Mouse (Mus musculus) neural tube, embryonic 11.5 days (tissue): ENCODE results near the gene Plekhh3. TPM values are rescaled to one million over a fixed set of nuclear protein-coding genes. Genes with fewer than 3 reads are reported as not detected.

Experiments
- ATAC-seq: fragments of 200-750 bp; cut with Nextera tagmentation; 2 replicates; pipeline ENCODE4 v1.8.0; 2017; ENCODE audit warnings: moderate number of reproducible peaks, mild to moderate bottlenecking, moderate TSS enrichment, moderate library complexity; ENCODE audit not compliant: insufficient read depth, low FRiP score, low TSS enrichment
- DNase-seq: peaks from one replicate; pipeline ENCODE4 v3.0.0-alpha.2; 2015; ENCODE audit warnings: low spot score
- H3K27ac ChIP-seq: fragments of 300-500 bp; sonication (generic); 2 replicates; pipeline ENCODE4 v1.5.1; 2014; ENCODE audit warnings: low read depth, mild to moderate bottlenecking, low read length
- H3K27me3 ChIP-seq: fragments of 300-500 bp; sonication (generic); 2 replicates; pipeline ENCODE4 v1.6.1; 2014; ENCODE audit warnings: mild to moderate bottlenecking, low read length, mixed read lengths; ENCODE audit not compliant: control insufficient read depth, insufficient read depth
- H3K36me3 ChIP-seq: fragments of 300-500 bp; sonication (generic); 2 replicates; pipeline ENCODE4 v1.6.1; 2014; ENCODE audit warnings: mild to moderate bottlenecking, low read length, moderate library complexity, mixed read lengths; ENCODE audit not compliant: control insufficient read depth, insufficient read depth
- H3K4me1 ChIP-seq: fragments of 300-500 bp; sonication (generic); 2 replicates; pipeline ENCODE4 v1.6.1; 2014; ENCODE audit warnings: low read length, mixed read lengths; ENCODE audit not compliant: control insufficient read depth, insufficient read depth
- H3K4me2 ChIP-seq: fragments of 300-500 bp; sonication (generic); 2 replicates; pipeline ENCODE4 v1.6.1; 2014; ENCODE audit warnings: low read depth, mild to moderate bottlenecking, moderate library complexity
- H3K4me3 ChIP-seq: fragments of 300-500 bp; sonication (generic); 2 replicates; pipeline ENCODE4 v1.5.1; 2014; ENCODE audit warnings: low read depth, low read length
- H3K9ac ChIP-seq: fragments of 300-500 bp; sonication (generic); 2 replicates; pipeline ENCODE4 v1.6.1; 2014; ENCODE audit warnings: mild to moderate bottlenecking, low read length
- H3K9me3 ChIP-seq: fragments of 300-500 bp; sonication (generic); 2 replicates; pipeline ENCODE4 v1.6.1; 2016; ENCODE audit warnings: low read length; ENCODE audit not compliant: control insufficient read depth
- WGBS: fragments of 180-500 bp; shearing (Covaris S2); extraction: QIAGEN DNeasy Blood & Tissue Kit; methylation state at CpG from one replicate; pipeline ENCODE4 v1.1.7; 2014; 5-methylcytosine and 5-hydroxymethylcytosine counted together
- polyA plus RNA-seq: library from polyadenylated mRNA; unstranded; fragments of >200 nt; fragmentation: Nextera tagmentation; extraction: Ambion mirVana; gene quantifications from 2 replicates; pipeline ENCODE4 v1.2.1, GENCODE M21; 2014

Gene Plekhh3
- polyA plus RNA-seq, 1 experiment from 2014 or later, result 11.8 TPM

GRCm38 (mm10) chr11:101180846-101181740, 9.9 kb upstream of the Plekhh3 start:
- Histone ChIP-seq H3K4me3 (no peak overlapping the region), H3K9ac (no peak overlapping the region), H3K27ac (no peak overlapping the region), H3K4me1 (no peaks in the 10 kb centered on the region), H3K27me3 (peaks cover 27% of the 10 kb centered on the region), H3K4me2 (no peak overlapping the region), H3K9me3 (no peaks in the 10 kb centered on the region), H3K36me3 (no peaks in the 10 kb centered on the region)
- DNase-seq (peak; percentile 75), ATAC-seq (no peak)
- WGBS, result 45% methylated on average over 10 of the region's 10 CpGs

- Histone ChIP-seq H3K9me3 (no peaks in the 10 kb centered on the region), H3K4me2 (no peak overlapping the region), H3K36me3 (no peaks in the 10 kb centered on the region), H3K27me3 (peaks cover 31% of the 10 kb centered on the region), H3K27ac (no peak overlapping the region), H3K4me1 (no peaks in the 10 kb centered on the region), H3K4me3 (no peak overlapping the region), H3K9ac (no peak overlapping the region)
- WGBS, result 75% methylated on average over 17 of the region's 17 CpGs
- ATAC-seq (no peak), DNase-seq (no peak)
Measured at GRCm38 (mm10) chr11:101180261-101180660, 9.1 kb upstream of the Plekhh3 start.

GRCm38 (mm10) chr11:101179306-101179705, 8.2 kb upstream of the Plekhh3 start:
- peaks cover 2% of the 10 kb centered on the region; the same call in 1 of the 2 replicates for H3K4me1 ChIP-seq
- no peak overlapping the region for H3K4me3 ChIP-seq
- H3K9ac ChIP-seq, result no peak overlapping the region
- H3K27ac ChIP-seq, result no peak overlapping the region
- ATAC-seq, result no peak
- peaks cover 41% of the 10 kb centered on the region for H3K27me3 ChIP-seq
- H3K4me2 ChIP-seq, result no peak overlapping the region
- H3K9me3 ChIP-seq, result no peaks in the 10 kb centered on the region
- H3K36me3 ChIP-seq, result no peaks in the 10 kb centered on the region
- WGBS, result 85% methylated on average over 15 of the region's 15 CpGs
- no peak for DNase-seq

DNA sequence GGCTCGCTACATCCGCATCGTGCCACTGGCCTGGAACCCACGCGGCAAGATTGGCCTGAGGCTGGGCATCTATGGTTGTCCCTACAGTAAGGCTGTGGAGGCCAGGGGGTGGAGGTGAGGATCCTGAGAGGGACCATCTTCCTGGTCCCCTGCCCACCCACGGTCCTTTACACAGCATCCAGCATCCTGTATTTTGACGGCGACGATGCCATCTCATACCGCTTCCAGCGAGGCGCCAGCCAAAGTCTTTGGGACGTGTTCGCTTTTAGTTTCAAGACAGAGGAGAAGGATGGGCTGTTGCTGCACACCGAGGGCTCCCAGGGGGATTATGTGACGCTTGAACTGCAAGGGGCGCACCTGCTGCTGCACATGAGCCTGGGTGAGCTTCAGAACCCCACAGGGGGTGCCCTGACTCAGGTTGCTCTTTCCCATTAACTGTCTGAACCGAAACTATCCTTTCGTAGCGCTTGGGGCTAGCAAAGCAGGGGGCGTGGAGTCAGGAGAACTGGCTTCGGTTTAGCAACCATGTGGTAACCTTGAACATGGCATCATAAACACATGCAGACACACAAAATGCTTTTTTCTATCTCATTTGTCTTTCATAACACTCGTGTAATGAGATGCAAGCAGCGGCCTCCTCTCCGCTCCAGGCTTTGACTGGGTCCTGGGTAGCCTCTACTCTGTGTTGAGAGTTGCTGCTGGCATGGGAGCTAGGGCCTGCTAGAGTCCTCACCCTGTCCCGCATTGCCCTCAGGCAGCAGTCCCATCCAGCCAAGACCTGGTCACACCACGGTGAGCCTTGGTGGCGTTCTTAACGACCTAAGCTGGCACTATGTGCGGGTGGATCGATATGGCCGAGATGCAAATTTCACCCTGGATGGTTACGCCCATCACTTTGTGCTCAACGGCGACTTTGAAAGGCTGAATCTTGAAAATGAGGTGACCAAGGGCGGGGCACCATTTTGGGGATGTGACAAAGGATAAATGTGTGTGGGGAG, 7.2 kb upstream of the Plekhh3 start:
- 51% methylated on average over 36 of the region's 36 CpGs for WGBS
- no peak overlapping the region for H3K4me3 ChIP-seq
- ATAC-seq (no peak), DNase-seq (no peak)
- no peak overlapping the region for H3K9ac ChIP-seq
- peak overlapping the region; percentile 10; the same call in 1 of the 2 replicates for H3K4me2 ChIP-seq
- H3K4me1 ChIP-seq, result peaks cover 6% of the 10 kb centered on the region; the same call in 1 of the 2 replicates
- no peak overlapping the region for H3K27ac ChIP-seq
- H3K27me3 ChIP-seq, result peaks cover 46% of the 10 kb centered on the region
- H3K9me3 ChIP-seq, result no peaks in the 10 kb centered on the region
- no peaks in the 10 kb centered on the region for H3K36me3 ChIP-seq

GRCm38 (mm10) chr11:101176933-101177773, 6.0 kb upstream of the Plekhh3 start:
- H3K4me3 ChIP-seq, result no peak overlapping the region
- peaks cover 10% of the 10 kb centered on the region; the same call in 1 of the 2 replicates for H3K4me1 ChIP-seq
- peaks cover 52% of the 10 kb centered on the region for H3K27me3 ChIP-seq
- no peak overlapping the region; the same call in 1 of the 2 replicates for H3K4me2 ChIP-seq
- H3K36me3 ChIP-seq, result no peaks in the 10 kb centered on the region
- H3K9me3 ChIP-seq, result no peaks in the 10 kb centered on the region
- no peak overlapping the region for H3K27ac ChIP-seq
- ATAC-seq, result no peak
- 24% methylated on average over 22 of the region's 22 CpGs for WGBS
- DNase-seq, result peak; percentile 42
- H3K9ac ChIP-seq, result no peak overlapping the region

DNA sequence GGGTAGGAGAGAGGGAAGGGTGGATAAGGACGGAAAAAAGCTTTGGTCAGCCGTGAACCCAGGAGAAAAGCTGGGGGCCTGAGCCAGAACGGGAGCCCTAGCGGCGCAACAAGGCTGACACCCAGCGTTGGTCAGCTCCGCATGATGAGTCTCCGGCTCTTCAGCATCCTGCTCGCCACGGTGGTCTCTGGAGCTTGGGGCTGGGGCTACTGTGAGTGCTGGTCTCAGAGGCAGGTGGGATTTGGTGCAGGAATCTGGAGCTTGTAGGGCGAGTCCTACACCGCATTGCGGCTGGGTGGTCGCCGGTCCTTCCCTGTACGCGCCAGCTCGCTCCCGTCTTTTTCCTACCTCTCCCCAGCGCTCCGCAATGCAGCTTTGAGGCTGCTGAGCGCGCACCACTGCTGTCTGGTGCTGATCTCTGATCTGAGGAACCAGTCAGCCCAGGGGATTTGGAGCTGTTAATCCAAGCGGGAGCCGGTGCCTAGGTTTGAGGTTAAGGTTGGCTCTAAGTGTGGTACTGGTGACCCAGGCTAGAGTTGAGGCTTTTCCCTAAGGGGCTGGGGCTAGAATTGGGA, 5.1 kb upstream of the Plekhh3 start:
- H3K9ac ChIP-seq, result no peak overlapping the region
- H3K36me3 ChIP-seq, result no peaks in the 10 kb centered on the region
- H3K27ac ChIP-seq, result no peak overlapping the region
- no peak for ATAC-seq
- H3K9me3 ChIP-seq, result no peaks in the 10 kb centered on the region
- H3K4me3 ChIP-seq, result peak overlapping the region; percentile 11; the same call in 1 of the 2 replicates
- H3K27me3 ChIP-seq, result peaks cover 52% of the 10 kb centered on the region
- H3K4me1 ChIP-seq, result peaks cover 10% of the 10 kb centered on the region; the same call in 1 of the 2 replicates
- peak; percentile 53 for DNase-seq
- 0% methylated on average over 25 of the region's 25 CpGs for WGBS
- peak overlapping the region; percentile 19 for H3K4me2 ChIP-seq

DNA sequence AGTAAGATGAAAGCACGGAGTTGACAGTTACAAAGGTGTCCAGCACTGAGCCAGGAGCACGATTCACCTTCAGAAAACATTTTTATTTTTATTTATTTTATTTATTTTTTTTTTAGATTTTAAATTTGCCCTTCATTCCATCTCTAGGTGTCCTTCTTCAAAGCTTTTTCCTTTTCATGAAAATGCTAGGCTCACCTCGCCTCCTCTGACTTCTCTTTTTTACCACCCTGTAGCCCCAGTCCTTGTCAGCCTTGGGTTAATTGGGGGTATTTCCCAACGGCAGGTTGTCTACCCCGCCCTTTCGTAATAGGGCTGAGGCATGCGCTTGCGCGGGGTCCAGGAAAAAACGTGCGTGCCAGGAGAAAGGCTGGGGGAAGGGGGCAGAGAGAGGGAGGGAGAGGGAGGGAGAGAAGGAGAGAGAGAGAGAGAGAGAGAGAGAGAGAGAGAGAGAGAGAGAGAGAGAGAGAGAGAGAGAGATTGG, 4.5 kb upstream of the Plekhh3 start:
- Histone ChIP-seq H3K27ac (no peak overlapping the region), H3K4me1 (peaks cover 10% of the 10 kb centered on the region; the same call in 1 of the 2 replicates), H3K36me3 (no peaks in the 10 kb centered on the region), H3K4me3 (0 out of 2 replicates have a peak overlapping the region, but pooled peaks have one; percentile 11), H3K27me3 (peaks cover 52% of the 10 kb centered on the region), H3K9ac (no peak overlapping the region), H3K9me3 (no peaks in the 10 kb centered on the region), H3K4me2 (peak overlapping the region; percentile 19; the same call in 1 of the 2 replicates)
- DNase-seq, result no peak
- 10% methylated on average over 11 of the region's 11 CpGs for WGBS
- no peak for ATAC-seq
